Mouse (Mus musculus) hindbrain, postnatal 0 days (tissue): Measurements from ENCODE around the gene Ints2. TPM values are rescaled to one million over a fixed set of nuclear protein-coding genes. Genes with fewer than 3 reads are reported as not detected.

ENCODE experiments used
- ATAC-seq: fragments of 200-750 bp; cut with Nextera tagmentation; 2 replicates; pipeline ENCODE4 v1.8.0; 2017; ENCODE audit warnings: mild to moderate bottlenecking, moderate TSS enrichment, moderate library complexity
- DNase-seq: peaks from one replicate; pipeline ENCODE4 v3.0.0-alpha.2; 2015; ENCODE audit warnings: low spot score
- H3K27ac ChIP-seq: fragments of 300-500 bp; sonication (generic); 2 replicates; pipeline ENCODE4 v1.5.1; 2014; ENCODE audit warnings: mild to moderate bottlenecking
- H3K27me3 ChIP-seq: fragments of 300-500 bp; sonication (generic); 2 replicates; pipeline ENCODE4 v1.6.1; 2014; ENCODE audit warnings: low read length, mixed read lengths; ENCODE audit not compliant: insufficient read depth
- H3K36me3 ChIP-seq: fragments of 300-500 bp; sonication (generic); 2 replicates; pipeline ENCODE4 v1.6.1; 2014; ENCODE audit warnings: low read length, mixed read lengths; ENCODE audit not compliant: insufficient read depth
- H3K4me1 ChIP-seq: fragments of 300-500 bp; sonication (generic); 2 replicates; pipeline ENCODE4 v1.6.1; 2014; ENCODE audit warnings: antibody characterized with exemption, low read length, mixed read lengths; ENCODE audit not compliant: insufficient read depth
- H3K4me2 ChIP-seq: fragments of 300-500 bp; sonication (generic); 2 replicates; pipeline ENCODE4 v1.6.1; 2014; ENCODE audit warnings: low read depth, mild to moderate bottlenecking, low read length, moderate library complexity, mixed read lengths
- H3K4me3 ChIP-seq: fragments of 300-500 bp; sonication (generic); 2 replicates; pipeline ENCODE4 v1.5.1; 2014; ENCODE audit warnings: low read length
- H3K9ac ChIP-seq: fragments of 300-500 bp; sonication (generic); replicated peaks from 2 replicates; pipeline ENCODE4 v1.6.1; 2014; ENCODE audit warnings: mild to moderate bottlenecking, low read length, moderate library complexity, mixed read lengths
- H3K9me3 ChIP-seq: fragments of 300-500 bp; sonication (generic); 2 replicates; pipeline ENCODE4 v1.6.1; 2016; ENCODE audit warnings: low read length, mixed read lengths
- CTCF ChIP-seq: IDR thresholded peaks from 2 replicates; pipeline ENCODE4 v1.5.1; 2016; ENCODE audit warnings: antibody characterized with exemption, control low read depth, low read depth
- whole genome bisulfite sequencing: fragments of 180-500 bp; shearing (Covaris S2); extraction: QIAGEN DNeasy Blood & Tissue Kit; methylation state at CpG from one replicate; pipeline ENCODE4 v1.1.7; 2014; 5-methylcytosine and 5-hydroxymethylcytosine counted together
- polyA plus RNA-seq: library from polyadenylated mRNA; unstranded; fragments of >200 nt; fragmentation: Nextera tagmentation; extraction: Ambion mirVana; gene quantifications from 2 replicates; pipeline ENCODE4 v1.2.1, GENCODE M21; 2015
- total RNA-seq: library from RNA; depleted of rRNA; stranded (reverse); fragments of >200 nt; gene quantifications from 2 replicates; pipeline ENCODE4 v1.2.3, GENCODE M21; 2014

The Ints2 gene
- total and polyA plus RNA-seq, 2 experiments from 2014 or later = 11.6 to 26.1 TPM

DNA sequence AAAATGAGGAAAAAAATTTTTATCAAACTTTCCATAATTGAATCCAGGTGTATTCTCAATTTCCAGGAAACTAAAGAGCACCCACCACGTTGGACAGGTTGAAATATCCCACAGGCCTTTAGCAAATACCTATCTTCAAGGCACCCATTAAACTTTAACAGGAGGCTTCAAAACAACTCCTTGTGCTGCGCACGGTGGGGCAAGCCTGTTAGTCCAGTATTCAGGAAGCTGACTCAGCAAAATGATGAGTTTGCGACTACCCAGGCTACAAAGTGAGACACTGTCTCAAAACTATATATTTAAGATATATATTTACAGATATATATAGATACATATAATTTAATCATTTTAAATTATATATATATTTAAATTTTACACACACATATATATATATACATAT lies 24.9 kb downstream of the Ints2 start:
- 90% methylated on average over 4 of the region's 4 CpGs for WGBS
- ATAC-seq (no peak), DNase-seq (no peak)
- H3K27ac ChIP-seq = no peak overlapping the region
- no peak overlapping the region for H3K4me2 ChIP-seq
- H3K27me3 ChIP-seq = no peaks in the 10 kb centered on the region
- no peak overlapping the region for H3K9ac ChIP-seq
- TF ChIP-seq CTCF = no peak
- peaks cover 44% of the 10 kb centered on the region for H3K36me3 ChIP-seq
- no peaks in the 10 kb centered on the region for H3K9me3 ChIP-seq
- no peak overlapping the region for H3K4me3 ChIP-seq
- H3K4me1 ChIP-seq = no peaks in the 10 kb centered on the region

GRCm38 (mm10) chr11:86231781-86232350 lies 25.5 kb downstream of the Ints2 start:
- whole genome bisulfite sequencing = 95% methylated on average over 13 of the region's 13 CpGs

DNA sequence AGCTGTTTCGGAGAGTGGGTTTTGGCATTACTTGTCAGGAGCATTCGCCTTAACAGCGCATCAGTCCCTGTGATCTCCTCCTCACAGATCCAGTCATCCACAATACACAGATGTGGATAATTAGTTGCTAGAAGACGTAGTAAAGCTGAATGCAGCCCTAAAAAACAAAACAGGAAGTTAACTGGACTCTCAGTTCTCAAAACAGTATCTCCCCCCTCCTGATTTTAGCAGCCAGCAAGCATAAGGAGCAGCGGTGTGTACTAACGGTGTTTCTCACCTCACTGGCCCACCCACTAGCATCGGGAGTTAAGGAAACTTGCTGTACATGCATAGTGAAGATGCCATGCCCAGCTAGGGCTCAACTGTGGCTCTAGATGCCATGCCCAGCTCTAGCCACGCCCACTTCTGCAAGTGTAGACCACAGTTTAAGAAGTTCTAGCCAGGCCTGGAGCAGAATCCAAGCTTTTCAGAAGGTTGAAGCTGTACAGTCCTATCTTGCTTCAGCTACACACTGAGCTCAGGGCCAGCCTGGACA lies 30.7 kb downstream of the Ints2 start:
- 86% methylated on average over 8 of the region's 8 CpGs for WGBS
- H3K36me3 ChIP-seq = peaks cover 43% of the 10 kb centered on the region
- ATAC-seq = no peak
- no peaks in the 10 kb centered on the region for H3K27me3 ChIP-seq
- H3K4me2 ChIP-seq = no peak overlapping the region
- no peak overlapping the region for H3K27ac ChIP-seq
- no peaks in the 10 kb centered on the region for H3K4me1 ChIP-seq
- no peak overlapping the region for H3K4me3 ChIP-seq
- DNase-seq = no peak
- no peak overlapping the region for H3K9ac ChIP-seq
- TF ChIP-seq CTCF = no peak
- H3K9me3 ChIP-seq = no peaks in the 10 kb centered on the region

More at GRCm38 (mm10) chr11:86231781-86232350, 25.5 kb downstream of the Ints2 start:
- ATAC-seq (no peak), DNase-seq (no peak)
- Histone ChIP-seq H3K27me3 (no peaks in the 10 kb centered on the region), H3K9me3 (no peaks in the 10 kb centered on the region), H3K4me1 (no peaks in the 10 kb centered on the region), H3K9ac (no peak overlapping the region), H3K27ac (no peak overlapping the region), H3K4me2 (no peak overlapping the region), H3K4me3 (no peak overlapping the region), H3K36me3 (peaks cover 47% of the 10 kb centered on the region)
- no peak for TF ChIP-seq CTCF

GRCm38 (mm10) chr11:86225761-86226160 lies 31.6 kb downstream of the Ints2 start:
- H3K27me3 ChIP-seq = no peaks in the 10 kb centered on the region
- no peak for ATAC-seq
- DNase-seq = no peak
- no peak overlapping the region for H3K4me2 ChIP-seq
- H3K27ac ChIP-seq = no peak overlapping the region
- H3K36me3 ChIP-seq = peaks cover 38% of the 10 kb centered on the region
- H3K4me3 ChIP-seq = no peak overlapping the region
- no peak for TF ChIP-seq CTCF
- no peaks in the 10 kb centered on the region for H3K4me1 ChIP-seq
- no peaks in the 10 kb centered on the region for H3K9me3 ChIP-seq
- no peak overlapping the region for H3K9ac ChIP-seq
- WGBS = 80% methylated on average over 4 of the region's 4 CpGs

- Histone ChIP-seq H3K9ac (no peak overlapping the region), H3K36me3 (peaks cover 17% of the 10 kb centered on the region; the same call in 1 of the 2 replicates), H3K4me1 (no peaks in the 10 kb centered on the region), H3K4me2 (no peak overlapping the region), H3K4me3 (no peak overlapping the region), H3K27me3 (no peaks in the 10 kb centered on the region), H3K27ac (no peak overlapping the region), H3K9me3 (no peaks in the 10 kb centered on the region)
- DNase-seq (no peak), ATAC-seq (no peak)
- TF ChIP-seq CTCF = no peak
- 79% methylated on average over 1 of the region's 1 CpGs for WGBS
Measured at GRCm38 (mm10) chr11:86211803-86212202, 45.6 kb downstream of the Ints2 start.

DNA sequence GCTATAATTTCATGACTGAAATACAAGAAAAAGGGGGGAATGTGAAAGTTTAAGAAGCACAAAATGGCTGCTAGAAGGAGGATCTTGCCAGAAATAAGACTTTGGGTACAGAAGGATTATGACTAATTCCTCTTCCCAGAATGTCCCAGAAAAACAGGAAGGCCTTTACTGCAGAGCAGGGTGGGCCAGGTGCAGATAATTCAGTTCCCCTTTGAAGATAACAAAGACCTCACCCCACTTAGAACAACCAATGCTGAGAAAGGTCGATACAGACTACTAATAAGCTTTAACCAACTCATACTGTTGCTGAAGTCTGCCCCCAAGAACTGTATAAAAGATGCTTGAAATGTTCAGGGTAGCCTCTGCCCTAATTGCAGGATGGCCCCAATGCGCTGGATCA lies 48.3 kb downstream of the Ints2 start:
- Histone ChIP-seq H3K27me3 (no peaks in the 10 kb centered on the region), H3K4me2 (no peak overlapping the region), H3K4me1 (no peaks in the 10 kb centered on the region), H3K36me3 (peaks cover 10% of the 10 kb centered on the region; the same call in 1 of the 2 replicates), H3K9ac (no peak overlapping the region), H3K9me3 (no peaks in the 10 kb centered on the region), H3K4me3 (no peak overlapping the region), H3K27ac (no peak overlapping the region)
- ATAC-seq = no peak
- no peak for DNase-seq
- WGBS = 92% methylated on average over 2 of the region's 2 CpGs
- no peak for TF ChIP-seq CTCF

DNA sequence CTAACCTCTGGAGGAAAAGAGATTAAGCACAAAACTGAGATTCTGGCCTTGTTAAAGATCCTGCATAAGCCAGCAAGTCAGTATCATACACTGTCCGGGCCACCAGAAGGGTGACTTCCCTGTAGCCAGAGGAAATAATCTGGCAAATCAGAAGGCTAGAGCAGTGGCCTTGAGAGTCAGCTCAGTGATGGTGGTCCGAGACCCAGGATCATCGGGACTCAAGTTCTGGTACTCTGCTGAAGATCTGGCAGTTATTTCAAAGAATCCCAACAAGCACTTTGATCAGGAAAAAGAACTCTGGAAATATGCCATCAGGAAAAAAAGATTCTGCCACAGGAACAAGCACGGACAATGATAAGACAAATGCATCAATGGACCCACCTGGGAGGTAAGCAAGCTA lies 51.5 kb downstream of the Ints2 start:
- no peak overlapping the region for H3K9ac ChIP-seq
- H3K4me2 ChIP-seq = no peak overlapping the region
- no peaks in the 10 kb centered on the region for H3K27me3 ChIP-seq
- TF ChIP-seq CTCF = no peak
- H3K4me1 ChIP-seq = no peaks in the 10 kb centered on the region; the same call in 1 of the 2 replicates
- WGBS = 94% methylated on average over 4 of the region's 4 CpGs
- no peaks in the 10 kb centered on the region for H3K9me3 ChIP-seq
- no peak overlapping the region for H3K4me3 ChIP-seq
- no peak for DNase-seq
- peaks cover 10% of the 10 kb centered on the region; the same call in 1 of the 2 replicates for H3K36me3 ChIP-seq
- H3K27ac ChIP-seq = no peak overlapping the region
- no peak for ATAC-seq
